Mouse (Mus musculus): ENCODE data around the gene Fgfr2.

GRCm38 (mm10) chr7:132668604-132669003 lies 454.5 kb downstream of the Fgfr2 start:
- TF ChIP-seq CTCF (IDR thresholded peaks at IDR 0.05; ENCODE audit: borderline replicate concordance, insufficient read depth, low read length) (no peak), POLR2A (IDR thresholded peaks at IDR 0.05; ENCODE audit: low read depth, low read length) (no peak)
